Mouse (Mus musculus): ENCODE data around the gene Yjefn3.

- TF ChIP-seq CTCF (IDR thresholded peaks at IDR 0.05; ENCODE audit: control insufficient read depth, insufficient read depth, low read length) (no peak), POLR2A (IDR thresholded peaks at IDR 0.05; ENCODE audit: borderline replicate concordance, control insufficient read depth, low read depth, low read length) (no peak)
Observed at GRCm38 (mm10) chr8:69933811-69934210, 31.3 kb upstream of the Yjefn3 start.
